Mouse (Mus musculus) gastrocnemius, postnatal 25 days (tissue): ENCODE measurements around the gene Mrpl48. TPM values are rescaled to one million over a fixed set of nuclear protein-coding genes. Genes with fewer than 3 reads are reported as not detected.
"Not testable (repeated sequence)": the region's sequence is repeated elsewhere in the genome, so short reads cannot be mapped to it uniquely, and the experiment has no call there.

Experiments used
- DNase-seq: peaks from one replicate; pipeline ENCODE4 v3.0.0; 2022
- total RNA-seq, 2 experiments: library from RNA; stranded (reverse); gene quantifications; 1 replicate in 1 of 2; 2 replicates in 1 of 2; pipeline ENCODE4 v1.2.3; 2021

Mrpl48 gene
- total RNA-seq, 2 experiments from 2014 or later = 57.9 to 58.4 TPM

DNA sequence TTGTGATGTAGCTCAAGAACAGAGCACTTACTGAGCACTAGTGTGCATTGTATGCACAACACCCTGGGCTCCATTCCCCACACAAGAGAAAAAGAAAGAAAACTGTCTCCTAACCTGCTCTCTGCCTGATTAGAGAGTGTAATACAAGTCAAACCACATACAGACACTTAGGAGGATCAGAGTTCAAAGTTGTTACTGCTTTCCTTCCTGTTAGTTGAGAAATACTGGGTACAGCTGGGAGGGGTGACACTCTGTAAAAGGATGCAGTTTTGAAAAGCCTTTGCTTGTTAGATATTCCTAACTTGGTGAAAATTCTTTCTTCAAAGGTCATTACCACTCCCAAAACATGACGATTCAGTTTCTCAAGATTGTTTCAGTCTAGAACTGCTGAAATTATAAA is 18.3 kb downstream of the Mrpl48 start:
- no peak for DNase-seq

DNA sequence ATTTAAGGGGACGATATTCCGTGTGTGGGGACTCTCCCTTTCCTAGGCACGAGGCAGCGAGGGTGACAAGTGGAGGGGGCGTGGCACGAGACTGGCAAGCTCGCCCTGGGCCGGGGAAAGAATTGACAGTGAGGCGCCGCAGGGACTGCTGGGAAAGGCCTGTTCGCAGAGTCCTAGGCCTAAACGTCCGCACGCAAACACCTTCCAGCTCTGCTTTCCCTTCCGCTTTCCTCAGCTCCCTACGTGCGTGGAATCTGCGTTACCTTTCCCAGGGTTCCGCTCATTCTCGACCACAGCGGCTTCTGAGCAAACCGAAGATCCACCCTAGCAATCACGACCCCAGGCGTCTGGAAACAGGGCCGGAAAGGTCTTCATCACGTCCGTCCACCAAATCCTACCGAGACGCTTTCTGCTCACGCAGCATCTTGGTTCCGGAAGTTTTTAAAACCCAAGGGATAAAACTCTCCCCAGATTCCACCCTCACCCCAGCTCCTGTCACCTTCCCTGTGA is 25.3 kb downstream of the Mrpl48 start:
- peak; percentile 85 for DNase-seq

DNA sequence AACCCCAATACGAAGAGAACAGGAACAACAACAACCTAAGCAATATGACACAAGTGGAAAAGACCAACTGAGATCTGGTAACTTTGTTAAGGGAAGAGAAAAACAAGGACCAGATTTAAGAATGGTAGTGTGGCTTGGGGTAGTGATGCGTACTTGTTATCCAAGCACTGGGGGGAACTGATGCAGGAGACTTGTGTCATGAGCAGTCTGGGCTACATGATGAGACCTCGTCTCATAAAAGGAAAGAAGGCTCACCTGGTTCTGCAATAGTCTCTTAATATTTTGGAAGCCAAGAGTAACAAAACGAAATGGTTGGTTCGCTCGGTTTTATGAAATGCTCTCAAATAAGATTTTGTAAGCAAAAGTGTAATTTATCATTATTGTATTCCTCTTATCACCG is 25.9 kb downstream of the Mrpl48 start:
- no peak for DNase-seq

DNA sequence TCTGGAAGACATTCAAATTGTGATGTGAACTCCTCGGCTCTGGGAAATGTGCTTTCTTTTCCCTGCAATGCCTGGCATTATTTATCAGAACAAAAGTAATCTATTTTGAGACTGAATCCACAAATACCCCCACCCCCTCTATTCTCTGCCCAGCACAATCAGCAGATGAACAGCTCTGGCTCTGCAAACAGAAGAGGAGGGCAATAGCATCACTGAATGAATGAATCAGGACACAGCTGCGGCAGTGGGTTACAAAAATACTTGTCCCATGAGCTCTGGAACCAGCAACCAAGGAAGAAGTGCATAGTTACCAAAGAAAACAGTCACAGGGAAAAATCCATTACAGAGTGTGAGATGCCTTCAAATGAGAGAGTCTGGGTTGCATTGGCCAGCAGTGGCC is 29.3 kb downstream of the Mrpl48 start:
- DNase-seq = no peak

DNA sequence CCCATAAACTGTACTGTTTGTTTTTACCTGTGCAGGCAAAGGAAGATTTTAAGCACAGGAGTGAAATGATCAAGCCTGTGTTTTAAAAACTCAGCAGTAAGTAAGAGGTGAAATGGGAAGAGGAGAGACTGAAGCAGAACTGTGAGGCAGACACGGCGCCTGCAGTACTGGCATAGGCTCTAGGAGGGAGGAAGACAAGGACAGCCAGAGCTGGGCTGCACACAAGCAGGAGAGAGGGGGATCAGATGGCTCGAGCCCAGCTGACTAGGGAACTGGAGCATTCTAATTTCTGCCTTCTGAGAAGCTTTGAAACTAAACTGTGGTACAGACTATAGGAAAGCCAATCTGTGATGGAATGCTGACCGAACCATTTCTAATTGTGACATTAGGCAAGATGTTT is 35.4 kb downstream of the Mrpl48 start:
- no peak for DNase-seq

DNA sequence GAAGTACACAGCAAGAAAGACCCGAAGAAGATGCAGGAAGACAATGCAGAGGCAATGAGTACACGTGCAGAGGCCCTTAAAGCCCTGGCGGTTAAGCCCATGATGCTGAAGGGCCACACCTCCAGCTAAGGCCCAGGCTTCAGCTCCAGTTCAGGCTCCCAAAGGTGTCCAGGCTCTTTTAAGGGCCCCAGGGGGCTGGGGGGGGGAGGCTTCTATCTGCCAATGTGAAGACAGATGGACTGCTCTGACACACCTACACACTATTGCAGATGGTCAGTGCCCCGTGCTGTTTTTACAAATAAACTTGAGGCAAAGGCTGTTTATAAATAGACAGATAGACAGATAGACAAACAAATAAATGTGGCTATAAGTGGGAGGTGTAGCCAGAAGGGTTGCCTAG is 36.0 kb downstream of the Mrpl48 start:
- DNase-seq = no peak

DNA sequence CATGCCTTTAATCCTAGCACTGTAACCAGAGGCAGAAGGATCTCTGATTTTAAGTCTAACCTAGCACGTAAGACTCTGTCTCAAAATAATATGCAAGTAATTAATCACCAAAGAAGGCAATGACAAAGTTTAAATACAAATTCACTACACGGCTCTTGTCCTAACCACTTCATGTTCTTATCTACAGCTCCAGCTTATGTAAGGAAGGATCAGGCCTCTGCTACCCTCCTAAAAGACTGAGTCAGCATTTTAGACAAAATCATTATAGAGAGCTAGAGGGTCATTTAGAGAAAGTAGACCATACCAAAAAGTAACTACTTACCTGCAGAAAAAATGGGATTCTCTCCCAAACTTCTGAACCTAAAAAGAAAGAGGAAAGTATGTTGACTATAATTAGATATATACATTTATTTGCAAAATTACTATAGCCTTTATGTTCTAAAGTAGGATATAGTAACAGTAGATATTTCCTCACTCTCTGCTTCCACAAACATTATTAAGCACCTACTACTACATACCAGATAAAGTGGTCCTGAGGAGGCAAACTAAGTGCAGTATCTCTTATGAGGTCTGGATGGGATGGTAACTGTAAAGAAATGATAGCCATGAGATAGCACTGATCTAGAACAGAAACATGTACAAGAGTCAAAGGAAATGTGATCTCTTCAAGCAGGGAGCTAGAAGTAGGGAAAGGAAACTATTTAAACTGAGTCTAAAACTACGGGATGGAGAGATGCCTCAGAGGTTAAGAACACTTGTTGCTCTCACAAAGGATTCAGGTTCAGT is 37.0 kb downstream of the Mrpl48 start:
- no peak for DNase-seq

DNA sequence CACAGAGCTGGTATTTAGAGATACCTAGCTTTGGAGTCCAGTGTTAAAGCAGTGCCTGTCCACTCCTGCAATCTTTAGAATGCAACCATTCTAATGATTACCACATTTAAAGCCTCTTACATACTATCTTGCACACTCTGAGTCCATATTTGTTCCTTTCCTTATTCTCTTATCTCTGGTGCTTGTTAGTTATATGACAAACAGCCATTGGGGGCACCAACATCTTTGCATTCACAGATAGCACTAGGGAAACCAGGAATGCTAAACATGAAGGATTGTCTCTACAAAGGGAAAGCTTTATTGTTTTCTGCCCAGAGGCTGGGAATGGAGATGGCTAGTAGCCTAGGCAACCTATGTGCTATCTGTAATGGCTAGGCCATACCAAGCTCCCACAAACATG is 38.2 kb downstream of the Mrpl48 start:
- DNase-seq = no peak

DNA sequence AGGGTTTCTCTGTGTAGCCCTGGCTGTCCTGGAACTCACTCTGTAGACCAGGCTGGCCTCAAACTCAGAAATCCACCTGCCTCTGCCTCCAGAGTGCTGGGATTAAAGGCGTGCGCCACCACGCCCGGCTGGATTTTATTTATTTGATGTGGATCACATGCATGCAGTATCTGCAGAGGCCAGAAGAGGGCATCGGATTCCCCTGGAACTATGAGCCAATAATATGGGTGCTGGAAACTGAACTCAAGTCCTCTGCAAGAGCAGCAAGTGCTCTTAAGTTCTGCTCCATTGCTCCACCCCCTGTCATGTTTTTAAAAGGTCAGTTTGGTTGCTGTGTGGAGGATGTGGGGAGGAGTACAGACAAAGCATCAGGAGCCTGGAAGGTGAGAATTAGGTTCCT is 40.9 kb downstream of the Mrpl48 start:
- DNase-seq = not testable (repeated sequence)

DNA sequence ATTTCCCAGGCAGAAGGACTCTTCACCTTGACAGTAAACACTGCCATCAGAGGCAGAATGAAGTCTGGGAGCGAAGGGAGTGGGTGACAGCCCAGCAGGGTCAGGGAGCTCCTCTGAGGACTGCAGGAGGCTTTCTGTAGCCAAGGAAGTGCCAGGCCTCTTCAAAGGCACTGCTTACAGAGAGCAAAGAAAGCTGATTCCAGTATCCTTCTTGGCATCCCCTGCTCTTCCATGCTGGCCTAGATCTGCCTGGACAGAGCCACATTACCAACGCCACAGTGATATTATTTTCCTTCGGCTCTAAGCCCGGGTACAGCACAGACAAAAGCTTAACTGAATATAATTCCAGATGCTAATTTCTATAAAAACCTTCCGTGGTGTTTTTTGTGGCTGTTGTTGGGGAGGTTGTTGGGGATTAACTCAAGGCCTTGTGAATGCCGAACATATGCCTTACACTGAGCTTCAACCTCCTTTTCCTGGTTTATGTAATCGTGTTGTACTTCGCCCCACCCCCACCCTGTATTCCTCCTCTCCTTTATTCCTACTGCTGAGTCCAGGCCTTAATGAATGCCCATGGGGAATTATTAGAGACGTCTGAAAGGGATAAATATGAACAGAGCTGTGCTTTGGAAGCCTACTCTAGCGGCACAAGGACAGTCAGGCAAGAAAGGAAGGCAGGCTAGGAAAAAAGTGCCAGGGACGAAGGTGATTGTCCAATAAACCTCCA is 46.1 kb downstream of the Mrpl48 start:
- peak; percentile 15 for DNase-seq

DNA sequence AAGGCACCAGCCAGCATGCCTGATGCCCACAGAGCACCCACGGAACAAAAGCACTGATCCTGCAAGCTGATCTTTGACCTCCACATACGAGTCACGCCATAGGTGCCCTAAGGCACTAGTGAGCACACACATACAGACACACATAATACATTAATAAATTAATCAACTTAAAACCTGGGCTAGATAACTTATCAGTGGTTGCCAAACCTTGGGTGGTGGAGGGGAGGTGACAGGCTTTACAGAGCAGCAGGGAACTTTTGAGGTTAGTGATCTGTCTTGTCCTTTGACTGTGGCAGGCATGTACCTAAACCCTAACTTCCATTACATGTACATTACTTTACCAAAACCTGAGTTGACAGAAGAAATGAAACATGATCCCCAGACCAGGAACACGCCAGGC is 48.8 kb downstream of the Mrpl48 start:
- no peak for DNase-seq

DNA sequence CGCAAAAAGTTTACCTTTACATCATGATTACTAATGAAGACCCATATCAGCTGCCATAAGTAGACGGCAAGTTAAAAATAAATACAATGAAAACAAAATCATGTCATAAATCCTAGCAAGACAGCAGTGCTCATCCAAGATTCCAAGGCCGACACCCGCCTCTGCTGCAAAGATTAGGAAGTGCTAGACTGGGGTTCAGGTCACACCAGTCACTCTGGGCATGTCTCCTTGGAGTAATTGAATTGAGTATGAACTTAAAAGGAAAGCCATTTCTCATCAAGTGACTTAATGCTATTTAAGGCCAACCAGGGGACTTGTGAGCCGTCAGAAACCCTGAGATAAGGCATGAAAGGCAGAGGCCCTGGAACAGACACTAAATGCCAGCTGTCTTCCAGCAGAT is 50.9 kb downstream of the Mrpl48 start:
- DNase-seq = no peak

DNA sequence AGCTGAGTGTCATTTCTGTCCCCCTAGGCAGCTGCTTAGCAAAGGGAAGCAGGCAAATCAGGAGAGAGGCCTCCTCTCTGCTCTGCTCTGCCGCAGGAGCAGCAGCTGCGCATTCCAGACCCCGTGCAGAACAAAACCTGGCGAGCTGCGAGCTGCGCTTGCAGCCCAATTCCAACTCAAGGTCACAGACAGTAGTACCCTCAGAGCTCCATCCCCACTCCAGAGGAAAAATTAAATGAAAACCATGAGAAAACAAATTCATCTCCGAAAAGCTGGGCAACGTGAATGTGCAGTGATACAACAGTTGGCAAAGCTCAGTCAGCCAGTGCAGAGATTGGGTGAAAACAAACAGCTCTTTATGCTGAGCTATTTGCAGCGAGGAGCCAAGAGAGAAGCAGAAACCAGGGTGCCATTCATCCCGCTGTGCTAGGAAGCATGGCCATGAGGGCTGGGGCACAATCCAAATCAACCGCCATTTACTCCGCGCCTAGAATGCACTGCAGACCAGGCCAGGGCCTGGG is 52.6 kb downstream of the Mrpl48 start:
- peak; percentile 30 for DNase-seq

DNA sequence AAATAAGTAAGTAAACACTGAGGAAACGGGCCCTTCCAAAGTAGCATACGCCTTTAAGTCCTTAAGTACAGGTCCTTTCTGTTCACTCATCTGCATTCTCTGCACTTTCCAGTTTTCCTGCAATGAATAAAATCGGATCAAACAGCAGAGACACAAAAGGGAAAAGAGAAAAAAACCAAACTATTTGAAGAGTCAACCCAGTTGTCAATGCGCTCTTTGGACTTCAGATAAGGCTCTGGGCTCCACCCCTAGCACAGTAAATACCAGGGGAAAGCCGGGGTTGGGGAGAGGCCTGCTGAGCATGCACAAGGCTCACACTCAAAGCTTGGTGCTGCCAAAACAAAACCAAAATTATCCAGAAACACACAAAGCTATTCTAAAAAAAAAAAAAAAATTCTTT is 53.2 kb downstream of the Mrpl48 start:
- DNase-seq = no peak

DNA sequence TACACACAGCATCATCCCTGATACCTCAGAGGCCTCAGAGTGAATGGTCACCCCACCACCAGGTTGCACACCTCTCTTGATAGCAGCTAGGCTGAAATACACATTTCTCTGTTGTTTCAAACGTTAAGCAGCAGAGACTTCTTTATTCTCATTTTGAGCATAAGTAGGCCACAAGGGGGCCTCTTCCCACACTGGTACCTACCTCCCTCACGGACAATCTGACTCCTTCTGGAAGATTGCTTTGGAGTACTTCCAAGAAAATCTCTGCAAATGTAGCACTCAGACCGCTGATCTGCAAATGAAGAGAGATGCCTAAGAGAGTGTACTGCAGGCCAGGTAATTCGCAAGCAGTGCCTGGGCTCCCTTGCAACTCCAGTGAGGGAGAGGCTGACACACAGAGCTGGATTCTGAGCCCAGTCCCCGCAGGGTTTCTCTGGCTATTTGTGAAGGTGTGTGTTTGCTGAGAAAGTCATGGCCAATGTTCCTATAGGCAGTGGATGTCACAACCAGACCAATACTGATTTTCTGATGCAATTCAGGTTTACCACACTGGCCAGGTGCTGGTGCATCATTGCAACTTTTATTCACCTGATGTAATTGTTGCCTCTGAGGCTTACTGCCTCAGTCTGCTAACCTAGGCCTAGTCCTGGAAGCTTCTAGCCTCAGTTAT is 57.6 kb downstream of the Mrpl48 start:
- DNase-seq = no peak

DNA sequence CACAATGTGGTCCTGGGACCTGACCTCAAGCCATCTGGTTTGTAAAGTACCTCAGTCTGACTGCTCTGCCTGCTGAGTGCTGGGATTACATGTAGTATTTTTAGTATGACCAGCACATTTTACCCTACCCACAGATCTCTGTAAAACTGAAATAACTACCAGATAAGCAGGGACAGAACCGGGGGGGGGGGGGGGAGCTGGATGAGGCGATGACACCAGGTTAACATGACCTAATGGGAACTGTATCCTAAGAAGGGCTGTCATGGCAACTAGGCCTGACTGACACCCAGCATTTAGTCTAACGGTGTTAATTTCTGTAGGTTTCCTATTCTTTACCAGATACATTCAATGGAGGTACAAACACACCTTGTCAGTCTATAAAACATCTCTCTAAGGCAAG is 58.3 kb downstream of the Mrpl48 start:
- DNase-seq = no peak

DNA sequence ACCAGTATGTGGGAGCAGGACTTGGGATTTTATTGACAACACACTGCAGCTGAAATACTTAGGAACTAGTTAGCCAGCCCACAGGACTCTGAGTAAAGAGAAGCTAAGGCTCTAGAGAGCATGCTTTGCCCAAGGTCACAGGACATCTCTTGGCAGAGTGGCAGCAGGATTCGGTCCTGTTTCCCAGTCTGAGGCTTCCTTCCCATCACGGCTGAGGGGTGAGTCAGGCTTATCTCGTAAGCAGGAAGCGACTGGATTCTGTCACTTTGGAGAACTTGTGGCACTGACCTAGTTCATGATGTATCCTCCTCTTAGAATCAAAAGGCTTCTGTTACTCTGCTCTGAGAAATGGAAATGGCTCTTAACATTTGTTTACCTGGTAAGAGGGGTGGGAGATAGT is 60.5 kb downstream of the Mrpl48 start:
- no peak for DNase-seq

DNA sequence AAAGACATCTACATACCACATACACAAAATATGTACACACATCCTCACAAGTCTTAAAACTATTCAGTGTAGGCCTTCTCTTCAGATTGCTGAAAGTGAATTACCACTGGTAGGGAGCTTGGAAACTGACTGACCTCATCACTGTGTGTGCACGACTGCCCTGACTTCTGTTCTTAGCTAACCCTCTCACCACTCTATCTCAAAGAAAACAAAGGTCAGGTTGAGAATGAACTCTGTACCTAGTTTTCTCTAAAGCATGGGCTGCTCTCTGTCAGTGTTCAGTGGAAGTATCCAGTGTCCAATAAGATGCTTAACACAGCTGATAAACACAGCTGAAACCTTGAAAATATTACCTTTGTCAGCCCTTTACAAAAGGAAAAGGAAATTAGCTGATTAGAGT is 63.7 kb downstream of the Mrpl48 start:
- no peak for DNase-seq

DNA sequence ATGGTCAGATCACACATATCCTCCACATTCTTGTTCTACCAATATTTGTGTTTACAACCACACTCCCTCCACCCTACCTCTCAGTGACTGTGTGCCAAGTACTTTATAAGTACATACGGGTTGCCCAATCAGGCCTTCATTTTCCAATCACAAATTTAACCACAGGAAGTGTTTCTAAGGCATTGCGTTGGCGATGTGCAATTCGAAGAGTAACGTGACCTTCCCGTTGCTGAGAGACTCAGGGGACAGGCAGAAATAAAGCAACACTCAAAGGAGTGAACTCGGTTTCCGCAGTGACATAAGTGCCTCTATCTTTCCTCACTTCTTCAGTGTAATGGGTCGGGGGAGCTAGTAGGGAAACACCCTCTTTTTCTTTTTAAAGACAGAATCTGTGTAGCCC is 68.6 kb downstream of the Mrpl48 start:
- no peak for DNase-seq

DNA sequence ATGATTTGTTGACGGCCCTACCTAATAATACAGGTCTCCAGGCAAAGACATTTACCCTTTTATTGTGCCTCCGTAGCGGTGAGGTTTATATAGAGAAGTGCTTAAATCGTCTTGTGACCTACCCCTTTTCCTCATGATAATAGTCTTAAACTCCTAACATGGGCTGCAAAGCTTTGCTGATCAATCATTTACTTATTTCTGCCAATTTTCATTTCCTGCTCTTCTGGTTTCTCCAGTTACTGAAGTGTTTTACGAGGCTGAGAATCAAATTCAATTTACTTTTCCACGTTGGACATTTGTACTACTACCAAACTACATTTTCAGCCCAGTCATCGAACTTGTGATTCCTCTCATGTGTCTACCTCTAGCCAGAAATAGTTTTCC is 70.6 kb downstream of the Mrpl48 start:
- DNase-seq = no peak

DNA sequence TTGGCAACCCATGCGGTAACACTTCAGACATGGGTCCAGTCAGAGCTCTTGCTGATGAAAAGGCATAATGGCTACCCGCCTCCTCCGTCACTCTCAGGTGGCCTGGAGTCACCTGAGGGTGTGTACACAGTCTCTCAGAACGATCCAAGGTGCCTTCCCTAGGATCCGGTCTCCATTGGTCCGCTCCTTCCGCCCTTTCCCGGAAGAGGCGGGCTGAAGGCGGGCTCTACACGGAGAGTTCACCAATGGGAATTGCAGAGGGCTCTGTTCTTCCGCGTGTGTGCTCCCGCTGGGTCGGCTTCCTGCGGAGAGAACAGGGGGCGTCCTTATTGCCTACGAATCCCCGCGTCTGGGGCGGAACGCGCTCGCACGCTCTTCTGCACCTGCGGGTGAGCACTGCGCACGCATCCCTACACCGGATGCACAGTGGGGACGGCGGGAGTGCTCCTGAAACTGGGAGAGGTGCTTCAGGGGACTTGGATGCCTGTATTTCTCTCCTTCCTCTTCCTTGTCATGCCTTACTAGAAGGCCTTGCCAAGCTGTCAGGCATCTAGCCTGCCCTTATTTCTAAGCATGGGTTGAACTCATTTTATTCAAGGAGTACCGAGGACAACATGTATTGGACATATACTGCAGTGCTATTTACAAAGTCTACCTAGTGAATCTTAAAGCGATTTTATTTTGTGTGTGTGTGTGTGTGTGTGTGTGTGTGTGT is 71.1 kb downstream of the Mrpl48 start, which contains the start of gene Coa4:
Gene Coa4 (plus strand): TSS at position 268 of the 715 bp plus-strand sequence.
- DNase-seq = peak; percentile 86

DNA sequence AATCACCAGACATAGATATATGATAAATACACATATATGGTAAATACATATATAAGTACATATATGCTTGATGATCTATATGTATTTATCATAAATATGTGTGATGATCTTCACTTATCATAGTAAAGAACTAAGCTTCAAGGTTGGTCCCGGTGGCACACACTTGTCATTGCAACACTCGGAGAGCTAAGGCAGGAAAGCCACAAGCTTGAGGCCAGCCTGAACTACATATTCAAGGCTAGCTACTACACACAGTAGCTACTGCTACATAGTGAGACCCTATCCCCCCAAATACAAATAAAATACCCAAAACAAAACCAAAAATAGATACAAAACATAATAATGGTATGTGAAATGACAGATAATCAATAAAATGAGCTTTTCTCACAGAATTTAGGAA is 72.3 kb downstream of the Mrpl48 start:
- DNase-seq = no peak
